Mouse (Mus musculus) layer of hippocampus, postnatal 14 days (tissue): ENCODE measurements around the gene Srsf5. TPM values are rescaled to one million over a fixed set of nuclear protein-coding genes. Genes with fewer than 3 reads are reported as not detected.
"Not testable (repeated sequence)": the region's sequence is repeated elsewhere in the genome, so short reads cannot be mapped to it uniquely, and the experiment has no call there.

Experiments
- DNase-seq, 2 experiments: peaks; one replicate each; pipeline ENCODE4 v3.0.0; 2021 to 2022; ENCODE audit warnings: low spot score in 2 of 2, mixed read lengths in 1 of 2
- total RNA-seq, 2 experiments: library from RNA; stranded (reverse); gene quantifications; 2 replicates each; pipeline ENCODE4 v1.2.3; 2021

Gene Srsf5
- total RNA-seq, 2 experiments from 2014 or later = 355 to 387 TPM

DNA sequence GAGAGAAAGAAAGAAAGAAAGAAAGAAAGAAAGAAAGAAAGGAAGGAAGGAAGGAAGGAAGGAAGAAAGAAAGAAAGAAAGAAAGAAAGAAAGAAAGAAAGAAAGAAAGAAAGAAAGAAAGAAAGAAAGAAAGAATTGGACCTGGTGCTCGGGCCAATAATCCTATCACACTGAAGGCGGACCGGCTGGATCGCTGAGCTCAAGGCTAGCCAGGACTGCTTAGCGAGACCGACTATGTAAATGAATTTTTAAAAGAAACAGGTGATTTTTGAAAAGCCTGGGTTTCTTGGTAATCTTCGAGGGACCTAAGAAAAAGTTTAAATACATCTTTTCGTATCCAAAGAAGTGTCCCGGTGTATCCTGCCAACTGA lies 356 bp upstream of the Srsf5 start:
- not testable (repeated sequence) for DNase-seq

GRCm38 (mm10) chr12:80945996-80946355 lies 672 bp downstream of the Srsf5 start:
- DNase-seq = peak; percentile 95

DNA sequence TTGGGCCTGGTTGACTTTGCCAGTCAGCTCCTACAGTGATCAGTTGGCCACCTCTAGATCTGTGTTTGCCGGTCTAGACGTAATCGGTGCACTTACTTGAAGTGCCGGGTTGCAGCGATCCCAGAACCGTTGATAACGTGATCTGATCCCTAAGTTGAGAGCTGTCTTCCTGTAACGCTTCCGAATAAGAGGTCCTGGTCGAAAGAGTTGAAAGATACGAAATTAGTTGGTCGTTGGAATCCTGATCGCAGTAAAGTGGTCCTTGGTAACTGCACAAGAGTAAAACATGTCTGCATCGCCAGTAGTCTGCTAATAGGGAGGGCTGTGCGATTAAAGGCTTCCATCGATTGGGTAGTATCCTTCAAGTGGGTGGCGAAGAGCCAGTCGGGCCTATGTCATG lies 2.9 kb downstream of the Srsf5 start:
- DNase-seq = no peak

GRCm38 (mm10) chr12:80949603-80950002 lies 4.3 kb downstream of the Srsf5 start:
- DNase-seq = not testable (repeated sequence)

DNA sequence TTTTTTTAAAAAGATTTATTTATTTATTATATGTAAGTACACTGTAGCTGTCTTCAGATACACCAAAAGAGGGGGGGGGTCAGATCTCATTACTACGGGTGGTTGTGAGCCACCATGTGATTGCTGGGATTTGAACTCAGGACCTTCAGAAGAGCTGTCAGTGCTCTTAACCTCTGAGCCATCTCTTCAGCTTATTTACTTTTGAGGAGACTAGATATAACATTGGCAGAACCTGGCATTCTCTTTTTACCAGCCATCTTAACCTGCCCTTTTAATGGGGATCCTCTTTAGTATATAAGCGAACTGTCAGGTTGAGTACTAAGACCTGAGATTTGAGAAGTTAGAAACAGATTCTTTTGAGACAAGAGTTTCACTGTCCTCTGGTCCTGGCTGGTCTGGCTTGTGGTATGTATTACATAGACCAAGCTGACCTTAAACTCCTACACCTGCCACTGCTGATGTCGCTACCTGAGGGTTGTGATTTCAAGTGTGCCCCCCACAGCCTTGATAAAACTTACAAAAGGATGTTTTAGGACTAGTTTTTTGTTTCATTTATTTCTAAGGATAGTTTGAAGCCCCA lies 6.4 kb downstream of the Srsf5 start:
- no peak for DNase-seq

DNA sequence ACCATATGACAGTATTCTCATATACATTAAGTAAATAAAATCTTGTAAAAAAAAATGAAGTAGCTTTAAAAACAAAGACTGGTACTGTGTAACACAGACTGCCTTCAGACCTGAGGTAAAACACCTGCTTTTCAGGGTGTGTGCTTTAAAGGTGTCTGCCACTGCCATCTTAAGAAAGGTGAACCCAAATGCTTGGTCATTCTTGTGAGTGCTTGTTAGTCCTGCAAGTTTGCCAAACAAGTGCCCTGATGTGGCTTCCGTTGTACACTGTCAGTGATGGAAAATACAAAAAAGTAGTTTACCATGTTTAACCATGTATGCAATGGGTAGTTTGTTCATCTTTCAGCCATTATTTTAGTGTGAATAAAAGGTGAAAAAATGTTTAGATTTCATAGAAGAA lies 7.2 kb downstream of the Srsf5 start:
- DNase-seq = no peak

- no peak for DNase-seq
Observed at GRCm38 (mm10) chr12:80956039-80956438, 10.7 kb downstream of the Srsf5 start.

DNA sequence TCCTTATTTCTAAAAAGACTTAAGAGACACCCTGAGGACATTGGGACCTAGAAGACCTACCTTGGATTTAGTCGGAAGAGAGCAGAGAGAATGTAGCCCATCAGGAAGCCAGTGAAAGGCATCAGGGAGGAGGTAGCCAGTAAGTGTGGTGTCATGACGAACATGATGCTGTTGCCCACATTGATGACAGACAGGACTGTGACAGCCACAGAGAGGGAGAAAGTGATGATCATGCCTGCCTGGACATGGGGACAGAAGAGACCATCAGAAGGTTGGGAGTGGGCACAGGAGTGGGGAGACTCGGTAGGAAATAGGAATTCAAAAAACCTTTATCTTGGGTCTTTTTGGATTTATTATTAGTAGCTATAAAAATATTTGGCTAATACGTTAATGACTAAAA lies 12.7 kb downstream of the Srsf5 start:
- DNase-seq = no peak

GRCm38 (mm10) chr12:80962566-80962965 lies 17.3 kb downstream of the Srsf5 start:
- no peak for DNase-seq

GRCm38 (mm10) chr12:80966059-80966838 lies 20.9 kb downstream of the Srsf5 start:
- DNase-seq = no peak

DNA sequence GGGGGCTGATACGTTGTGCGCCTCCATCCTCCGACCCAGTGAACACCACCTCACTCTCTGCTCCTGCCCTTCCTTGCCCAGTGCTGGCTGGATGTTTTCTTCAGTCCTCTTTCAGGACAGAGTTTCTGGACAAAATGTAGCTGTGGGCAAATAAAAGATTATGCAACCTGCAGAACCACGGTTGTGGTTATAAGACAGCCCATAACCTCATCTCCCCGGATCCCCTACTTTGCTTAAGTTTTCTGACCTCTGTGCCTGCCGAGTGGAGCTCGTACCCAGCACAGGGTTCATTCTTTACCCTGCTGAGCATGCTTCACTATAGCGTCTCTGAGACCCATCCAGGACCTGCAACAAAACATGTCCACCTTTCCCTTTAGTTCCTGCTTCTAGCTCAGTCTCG lies 22.6 kb downstream of the Srsf5 start:
- no peak for DNase-seq

GRCm38 (mm10) chr12:80968605-80969004 lies 23.3 kb downstream of the Srsf5 start, which contains the start of gene Slc10a1:
Slc10a1 (minus strand) TSS chr12:80968705.
- DNase-seq = no peak

DNA sequence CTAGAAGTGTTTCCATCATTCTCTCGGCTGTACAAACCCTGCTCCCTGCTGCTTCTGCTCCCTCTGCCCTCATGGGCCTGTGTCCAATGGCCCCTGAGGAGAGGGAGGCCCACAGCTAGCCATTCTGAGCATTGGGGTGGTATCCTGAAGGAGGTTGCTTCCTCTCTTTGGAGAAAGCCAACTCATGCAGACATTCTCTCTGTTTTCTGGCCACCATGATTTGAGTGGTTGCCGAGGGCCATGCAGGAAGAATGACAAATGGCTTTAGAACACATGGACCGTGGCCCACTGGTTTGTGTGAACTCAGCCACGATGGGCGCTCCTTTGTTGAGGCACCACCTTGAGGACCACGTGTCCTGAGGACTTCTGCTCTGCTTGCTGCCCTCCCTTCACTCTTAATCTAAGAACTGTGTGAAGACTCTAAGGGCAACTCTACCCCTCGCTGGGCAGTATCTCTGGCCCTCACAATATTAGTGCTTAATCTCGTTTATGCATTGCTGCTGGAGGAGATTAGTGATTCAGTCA lies 24.9 kb downstream of the Srsf5 start:
- DNase-seq = no peak

DNA sequence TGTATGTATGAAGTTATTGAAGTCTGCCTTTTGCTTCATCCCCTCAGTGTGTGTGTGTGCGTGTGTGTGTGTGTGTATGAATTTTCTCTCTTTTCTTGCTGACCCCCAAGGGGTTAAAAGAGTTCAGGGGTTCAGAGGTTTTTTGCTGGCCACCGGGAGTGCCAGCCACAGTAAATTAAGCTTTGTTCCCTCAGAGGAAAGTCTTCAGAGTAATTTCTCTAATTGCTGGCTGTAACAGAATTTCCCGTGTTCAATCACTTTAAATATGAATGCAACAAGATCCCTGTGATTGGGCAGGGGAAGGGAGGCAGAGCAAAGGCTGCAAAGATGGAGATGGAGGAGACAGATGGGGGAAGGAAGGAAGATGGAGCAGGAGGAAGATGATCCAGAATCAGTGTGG lies 26.5 kb downstream of the Srsf5 start:
- no peak for DNase-seq

DNA sequence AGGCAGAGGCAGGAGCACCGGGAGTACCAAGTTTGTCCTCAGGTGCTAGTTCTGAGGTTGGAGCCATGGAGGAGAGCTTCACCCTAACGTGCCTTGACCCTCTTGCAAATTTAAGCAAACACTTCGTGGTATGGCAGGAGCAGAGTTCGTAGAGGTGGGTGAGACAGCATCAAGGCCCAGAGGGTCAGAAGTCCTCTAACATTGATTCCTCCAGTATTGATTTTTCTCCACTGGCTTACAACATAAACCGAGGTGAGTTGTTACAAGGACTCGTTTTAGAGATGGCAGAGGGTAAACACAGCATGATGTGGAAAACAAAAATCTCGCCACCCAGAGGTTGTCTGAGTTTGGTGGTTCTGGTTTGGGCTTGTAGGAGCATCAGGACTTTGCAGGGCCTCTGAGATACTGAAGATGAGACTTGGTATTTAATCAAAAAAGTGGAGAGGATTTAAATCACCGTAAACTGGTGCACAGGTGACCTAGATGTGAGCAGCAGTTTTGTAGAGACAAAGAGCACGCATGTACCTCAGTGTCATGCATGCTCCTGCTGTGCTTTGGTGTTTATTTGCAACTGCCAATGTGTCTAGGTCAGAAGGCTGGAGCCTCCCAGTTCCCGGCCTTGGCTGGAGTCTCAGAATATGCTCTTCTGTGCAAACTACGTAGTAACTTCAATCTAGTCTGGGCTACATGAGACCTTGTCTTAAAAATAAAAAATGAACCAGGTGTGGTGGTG lies 30.8 kb downstream of the Srsf5 start:
- DNase-seq = no peak

DNA sequence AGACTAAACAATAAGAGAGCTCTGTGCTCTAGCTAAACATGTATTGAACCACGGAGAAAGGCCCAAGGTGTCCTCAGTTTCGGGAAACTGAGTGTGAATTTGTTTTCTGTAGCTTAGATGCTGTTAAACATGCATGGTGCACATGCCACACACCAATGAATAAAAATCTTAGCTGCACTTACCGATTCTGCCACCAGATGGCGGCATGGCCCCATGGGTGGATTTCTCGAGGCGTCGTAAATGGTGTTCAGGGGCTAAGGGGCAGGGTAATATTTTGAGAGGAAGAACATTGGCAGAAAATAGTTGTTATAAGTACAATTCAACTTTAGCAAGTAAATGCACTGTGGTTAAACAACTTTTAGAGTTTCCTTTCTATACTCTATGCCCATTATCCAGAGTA lies 37.0 kb downstream of the Srsf5 start:
- DNase-seq = peak; percentile 77 to 84

DNA sequence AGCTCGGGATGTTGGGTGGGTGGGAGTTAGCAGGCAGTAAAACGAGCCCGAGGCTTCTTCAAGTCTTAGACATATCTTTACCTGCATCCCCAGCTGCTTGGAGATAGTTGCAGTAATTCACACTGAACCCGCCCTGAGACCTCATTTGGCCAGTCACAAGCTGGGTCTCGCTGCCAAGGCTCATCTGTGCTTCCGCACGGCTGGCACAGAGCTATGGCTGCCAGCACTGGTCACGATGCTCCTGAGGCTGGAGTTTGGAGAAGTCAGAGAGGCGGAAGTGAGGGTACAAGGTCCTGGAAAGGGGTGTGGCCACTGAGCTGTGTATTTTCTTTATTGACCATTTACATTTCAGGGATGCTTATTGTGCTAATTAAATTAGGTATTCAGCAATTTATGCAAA lies 38.4 kb downstream of the Srsf5 start:
- no peak for DNase-seq

DNA sequence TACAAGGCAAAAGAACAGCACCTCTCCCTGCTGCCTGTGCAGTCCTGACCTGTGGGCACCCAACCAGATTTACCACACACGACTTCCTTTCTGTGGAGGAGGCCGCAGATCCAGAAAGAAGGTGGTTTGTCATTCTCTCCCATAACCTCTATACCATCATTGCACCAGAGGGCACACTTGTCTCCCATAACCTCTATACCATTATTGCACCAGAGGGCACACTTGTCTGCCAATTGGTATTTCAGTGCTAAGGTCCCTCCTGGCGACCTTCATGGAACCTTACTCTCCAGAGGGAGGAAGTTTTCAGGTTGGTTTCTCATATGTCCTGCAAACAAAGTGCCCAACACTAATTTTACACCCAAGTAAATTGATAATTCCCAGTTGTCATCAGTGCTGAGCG lies 41.3 kb downstream of the Srsf5 start:
- no peak for DNase-seq

- no peak for DNase-seq
Observed at GRCm38 (mm10) chr12:80988286-80988685, 43.0 kb downstream of the Srsf5 start.

GRCm38 (mm10) chr12:80990901-80991445 lies 45.7 kb downstream of the Srsf5 start:
- no peak for DNase-seq

DNA sequence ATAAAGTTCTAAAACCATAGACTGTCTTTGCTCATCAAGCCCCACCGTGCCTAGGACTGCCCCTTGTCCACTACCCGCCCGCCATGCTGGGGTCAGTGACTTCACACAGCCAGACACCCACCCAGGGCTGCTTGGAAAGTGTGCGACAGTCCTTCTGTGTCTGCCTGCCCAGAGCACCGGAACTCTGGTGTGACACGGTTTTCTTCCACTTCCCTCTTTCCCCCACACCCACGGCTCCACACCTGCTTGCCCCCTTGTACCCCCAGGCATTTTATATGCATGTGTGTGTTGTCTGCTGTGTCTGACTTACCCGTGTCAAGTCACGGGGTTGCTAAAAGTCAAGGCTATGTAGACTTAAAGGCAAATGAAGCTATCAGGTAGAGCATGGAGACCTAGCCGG lies 46.5 kb downstream of the Srsf5 start:
- no peak for DNase-seq
